Mouse (Mus musculus) ES-Bruce4 (cell line): ENCODE measurements around the gene Mlc1.

Experiments used
- CTCF ChIP-seq: IDR thresholded peaks from one replicate; pipeline ENCODE4 v1.8.1; 2011; ENCODE audit warnings: low read depth, low read length
- EP300 ChIP-seq: IDR thresholded peaks from 2 replicates; pipeline ENCODE4 v1.6.1; 2011; ENCODE audit warnings: low read depth, low read length; ENCODE audit not compliant: insufficient read depth

DNA sequence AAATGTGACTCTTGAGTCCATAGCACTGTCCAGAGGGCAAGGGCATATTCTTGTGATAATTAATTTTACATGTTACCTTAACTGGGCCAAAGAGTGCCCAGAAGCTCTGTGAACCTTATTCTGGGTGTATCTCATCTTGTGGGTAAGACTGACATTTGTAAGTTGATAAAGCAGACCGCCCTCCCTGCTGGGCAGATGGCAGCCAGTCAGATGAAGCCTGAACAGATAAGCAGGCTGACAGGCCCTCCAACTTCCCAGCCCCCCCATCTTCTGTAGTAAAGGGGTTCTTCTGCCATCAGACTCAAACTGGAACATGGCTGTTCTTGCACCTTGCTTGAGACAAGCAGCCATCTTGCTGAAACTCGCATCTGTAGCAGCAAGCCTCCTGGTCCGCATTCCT lies 37.9 kb upstream of the Mlc1 start:
- TF ChIP-seq CTCF (no peak), EP300 (no peak)
